Mouse (Mus musculus) embryonic facial prominence, embryonic 11.5 days (tissue): ENCODE data around the gene Mrps11. TPM values are rescaled to one million over a fixed set of nuclear protein-coding genes. Genes with fewer than 3 reads are reported as not detected.

Experiments used
- ATAC-seq: fragments of 200-750 bp; cut with Nextera tagmentation; replicated peaks from 2 replicates; pipeline ENCODE4 v1.8.0; 2017; ENCODE audit warnings: low read depth; ENCODE audit not compliant: insufficient number of reproducible peaks, low FRiP score, low TSS enrichment
- DNase-seq: peaks from one replicate; pipeline ENCODE4 v3.0.0-alpha.2; 2015; ENCODE audit warnings: low spot score
- H3K27ac ChIP-seq: fragments of 300-500 bp; sonication (generic); replicated peaks from 2 replicates; pipeline ENCODE4 v1.5.1; 2014; ENCODE audit warnings: mild to moderate bottlenecking, low read depth, low read length, control low read depth
- H3K27me3 ChIP-seq: fragments of 300-500 bp; sonication (generic); 2 replicates; pipeline ENCODE4 v1.6.1; 2014; ENCODE audit warnings: mild to moderate bottlenecking, low read length, moderate library complexity, mixed read lengths; ENCODE audit not compliant: control insufficient read depth, insufficient read depth
- H3K36me3 ChIP-seq: fragments of 300-500 bp; sonication (generic); replicated peaks from 2 replicates; pipeline ENCODE4 v1.6.1; 2014; ENCODE audit warnings: low read depth, mild to moderate bottlenecking, low read length, moderate library complexity, mixed read lengths; ENCODE audit not compliant: control insufficient read depth, insufficient read depth
- H3K4me1 ChIP-seq: fragments of 300-500 bp; sonication (generic); 2 replicates; pipeline ENCODE4 v1.6.1; 2014; ENCODE audit warnings: low read length, mixed read lengths; ENCODE audit not compliant: control insufficient read depth, insufficient read depth
- H3K4me2 ChIP-seq: fragments of 300-500 bp; sonication (generic); 2 replicates; pipeline ENCODE4 v1.6.1; 2014; ENCODE audit warnings: low read depth, mild to moderate bottlenecking, control low read depth, low read length, moderate library complexity
- H3K4me3 ChIP-seq: fragments of 300-500 bp; sonication (generic); 2 replicates; pipeline ENCODE4 v1.5.1; 2014; ENCODE audit warnings: low read depth, low read length, control low read depth
- H3K9ac ChIP-seq: fragments of 300-500 bp; sonication (generic); replicated peaks from 2 replicates; pipeline ENCODE4 v1.6.1; 2014; ENCODE audit warnings: mild to moderate bottlenecking, control low read depth, low read length
- H3K9me3 ChIP-seq: fragments of 300-500 bp; sonication (generic); replicated peaks from 2 replicates; pipeline ENCODE4 v1.6.1; 2016; ENCODE audit warnings: mild to moderate bottlenecking, low read length, inconsistent platforms, mixed read lengths; ENCODE audit not compliant: control insufficient read depth
- WGBS: fragments of 180-500 bp; shearing (Covaris S2); extraction: QIAGEN DNeasy Blood & Tissue Kit; methylation state at CpG from one replicate; pipeline ENCODE4 v1.1.7; 2014; 5-methylcytosine and 5-hydroxymethylcytosine counted together
- polyA plus RNA-seq: library from polyadenylated mRNA; unstranded; fragments of >200 nt; fragmentation: Nextera tagmentation; extraction: Ambion mirVana; gene quantifications from 2 replicates; pipeline ENCODE4 v1.2.1, GENCODE M21; 2014

Gene Mrps11
- polyA plus RNA-seq, 1 experiment from 2014 or later, result 85.7 TPM

GRCm38 (mm10) chr7:78835656-78836055, 52.7 kb downstream of the Mrps11 start:
- ATAC-seq (no peak), DNase-seq (no peak)
- H3K27me3 ChIP-seq, result no peaks in the 10 kb centered on the region
- H3K9me3 ChIP-seq, result no peaks in the 10 kb centered on the region
- peaks cover 2% of the 10 kb centered on the region for H3K36me3 ChIP-seq
- H3K4me3 ChIP-seq, result no peak overlapping the region
- H3K4me2 ChIP-seq, result no peak overlapping the region
- 68% methylated on average over 4 of the region's 4 CpGs for WGBS
- H3K4me1 ChIP-seq, result no peaks in the 10 kb centered on the region
- H3K27ac ChIP-seq, result no peak overlapping the region
- H3K9ac ChIP-seq, result no peak overlapping the region

- H3K27me3 ChIP-seq, result no peaks in the 10 kb centered on the region
- DNase-seq (peak; percentile 7), ATAC-seq (no peak)
- no peak overlapping the region for H3K9ac ChIP-seq
- H3K36me3 ChIP-seq, result peaks cover 2% of the 10 kb centered on the region
- no peak overlapping the region for H3K27ac ChIP-seq
- H3K4me3 ChIP-seq, result no peak overlapping the region
- no peaks in the 10 kb centered on the region for H3K9me3 ChIP-seq
- 66% methylated on average over 4 of the region's 4 CpGs for WGBS
- no peak overlapping the region for H3K4me2 ChIP-seq
- no peaks in the 10 kb centered on the region for H3K4me1 ChIP-seq
These were observed 54.3 kb downstream of the Mrps11 start for GRCm38 (mm10) chr7:78837250-78837649.

- Histone ChIP-seq H3K27me3 (no peaks in the 10 kb centered on the region), H3K4me2 (no peak overlapping the region), H3K36me3 (peaks cover 8% of the 10 kb centered on the region), H3K4me3 (no peak overlapping the region), H3K9me3 (no peaks in the 10 kb centered on the region), H3K4me1 (no peaks in the 10 kb centered on the region), H3K27ac (no peak overlapping the region), H3K9ac (no peak overlapping the region)
- DNase-seq (no peak), ATAC-seq (no peak)
- WGBS, result 77% methylated on average over 5 of the region's 5 CpGs
These were observed 58.7 kb downstream of the Mrps11 start for GRCm38 (mm10) chr7:78841601-78842000.

Other genes with a start within 250 kb of the Mrps11 start
- 2.2 and 2.6 TPM in 2 replicates for gene Ntrk3, start 45.1 kb upstream of the Mrps11 start, polyA plus RNA-seq
- 77.3 and 80.7 TPM in 2 replicates for gene Mrpl46, start 412 bp downstream of the Mrps11 start, polyA plus RNA-seq
- 24.5 and 26.8 TPM in 2 replicates for gene Det1, start 64.1 kb downstream of the Mrps11 start, polyA plus RNA-seq
- gene Aen, start 112.7 kb downstream of the Mrps11 start, polyA plus RNA-seq, result 38.1 and 38.8 TPM in 2 replicates
- gene Isg20, start 130.3 kb downstream of the Mrps11 start, polyA plus RNA-seq, result 0.61 TPM in 1 of 2 replicates, not detected in the other